Mouse (Mus musculus): ENCODE data around the gene Exoc7.

Exoc7 gene

DNA sequence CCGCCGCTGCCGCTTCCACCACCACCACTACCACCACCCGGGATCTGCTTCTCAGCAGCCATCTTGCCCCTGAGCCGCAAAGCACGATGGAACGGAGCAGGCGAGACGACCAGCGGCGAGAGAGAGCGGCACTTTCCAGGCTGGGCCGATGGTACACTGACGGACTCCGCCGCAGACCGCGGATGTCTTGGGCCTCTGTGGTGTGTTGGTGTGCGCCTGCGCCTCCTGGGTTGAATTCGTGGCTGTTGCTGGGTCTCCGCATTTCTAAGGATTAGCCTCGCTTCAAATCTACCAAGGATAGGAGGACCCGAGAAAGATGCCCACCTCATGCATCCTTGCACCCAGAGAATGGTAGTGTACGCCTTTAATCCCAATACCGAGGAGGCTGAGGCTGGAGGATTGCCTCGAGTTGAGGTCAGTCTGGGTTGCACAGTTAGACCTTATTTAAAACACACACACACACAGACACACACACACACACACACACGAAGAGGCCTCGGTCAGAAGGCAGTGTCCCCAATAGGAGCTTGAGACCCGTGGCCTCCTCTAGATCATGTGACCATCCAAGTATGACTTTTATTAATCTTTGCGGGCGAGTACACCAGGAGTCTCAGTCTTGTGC, 32.9 kb downstream of the Exoc7 start, which contains the start of gene Srp68:
TSS of gene Srp68 (minus strand) at position 173 of the 622 bp plus-strand sequence.
- peak; percentile 99 for DNase-seq

DNA sequence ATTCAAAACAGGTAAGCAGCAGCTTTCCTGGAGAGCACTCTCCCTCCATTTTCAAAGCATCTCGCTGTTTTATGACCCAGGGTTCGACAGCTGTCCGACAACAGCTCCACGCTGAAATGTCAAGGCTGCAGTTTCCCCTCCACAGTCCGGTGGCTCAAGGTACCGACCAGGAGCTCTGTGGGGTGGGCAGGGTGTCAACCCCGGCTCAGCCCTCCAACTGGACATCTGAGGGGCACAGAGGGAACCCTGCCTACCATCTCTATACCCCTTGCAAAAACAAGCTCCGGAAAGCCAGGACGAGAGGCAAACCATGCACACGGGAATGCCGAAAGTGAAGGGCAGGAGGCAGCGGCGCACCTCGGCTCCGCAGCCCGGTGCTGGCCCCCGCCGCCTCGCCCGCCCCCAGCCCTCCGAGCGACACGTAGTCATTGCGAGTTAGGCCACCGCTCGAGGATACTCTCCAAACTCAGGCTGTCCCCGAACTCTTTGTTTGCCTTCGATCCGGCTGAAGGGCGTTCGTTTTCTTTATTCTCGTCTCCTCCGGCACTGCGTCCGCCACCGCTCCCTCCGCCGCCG, 33.5 kb downstream of the Exoc7 start:
- no peak for DNase-seq

DNA sequence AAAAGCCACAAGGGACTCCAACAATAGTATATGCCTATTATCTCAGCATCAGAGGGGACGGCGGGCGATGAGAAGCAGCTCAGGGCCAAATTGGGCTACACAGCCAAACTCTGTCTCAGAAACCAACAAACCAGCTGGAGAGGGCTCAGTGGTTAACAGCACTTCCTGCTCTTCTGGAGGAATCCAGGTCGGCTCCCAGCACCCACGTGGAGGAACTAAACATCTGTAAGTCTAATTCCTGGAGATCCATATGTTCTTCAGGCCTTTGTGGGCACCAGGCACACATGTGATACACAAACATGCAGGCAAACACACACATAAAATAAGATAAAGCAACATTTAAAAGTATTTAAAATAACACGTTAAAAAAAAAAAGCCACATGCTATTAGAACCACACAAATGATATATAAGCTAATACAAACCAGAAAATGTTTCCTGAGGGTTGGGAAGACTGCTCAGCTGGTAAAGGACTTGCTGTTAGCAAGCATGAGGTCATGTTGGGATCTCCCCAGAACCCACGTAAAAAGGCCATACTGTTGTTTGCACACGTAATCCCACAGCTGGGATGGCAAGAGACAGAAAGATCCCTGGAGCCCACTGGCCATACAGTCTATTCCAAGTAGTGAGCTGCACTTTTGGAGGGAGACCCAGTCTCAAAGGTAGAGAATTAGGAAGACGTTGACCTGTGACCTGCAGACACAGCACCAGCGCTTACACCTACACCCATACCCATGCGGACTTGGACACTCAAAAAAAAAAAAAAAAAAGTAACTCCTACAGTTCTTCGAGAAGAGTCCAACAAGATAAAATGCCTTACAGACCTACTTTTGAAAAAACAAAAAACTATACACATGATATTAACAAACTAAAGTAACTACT, 34.2 kb downstream of the Exoc7 start:
- no peak for DNase-seq

DNA sequence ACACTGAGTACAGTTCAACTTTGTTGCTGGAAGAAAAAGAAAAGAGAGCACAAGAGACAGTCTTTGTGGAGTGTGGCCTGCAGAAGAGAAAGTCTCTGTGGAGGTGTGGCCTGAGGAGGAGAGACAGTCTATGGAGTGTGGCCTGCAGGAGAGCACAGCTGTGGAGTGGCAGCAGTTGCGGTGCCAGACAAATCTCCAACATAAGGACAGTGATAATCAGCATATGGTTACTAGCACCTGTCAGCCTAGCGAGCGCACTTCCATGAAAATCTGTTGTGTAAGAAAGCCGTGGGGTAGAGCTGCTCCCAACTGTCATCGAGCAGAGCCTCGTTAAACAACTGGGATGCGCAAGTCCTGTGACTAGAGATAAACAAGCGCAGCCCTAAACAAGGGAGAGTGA, 37.5 kb downstream of the Exoc7 start:
- no peak for DNase-seq

DNA sequence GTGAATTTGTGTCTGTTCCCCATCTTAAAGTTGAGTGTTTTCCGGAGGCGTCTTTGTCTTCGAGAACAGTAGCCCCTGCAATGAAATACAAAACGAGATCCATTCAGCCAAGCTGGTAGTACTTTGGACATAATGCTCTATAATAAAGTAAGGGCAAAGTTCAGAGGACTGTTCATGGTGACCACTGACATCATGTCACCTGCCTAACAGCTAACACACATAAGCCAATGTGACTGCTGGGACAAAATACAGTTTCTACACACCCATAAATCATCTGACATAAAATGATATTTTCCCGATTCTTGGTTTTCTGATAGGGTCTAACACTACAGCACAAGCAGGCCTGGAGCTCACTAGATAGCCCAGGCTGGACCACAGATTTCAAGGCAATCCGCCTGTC, 38.7 kb downstream of the Exoc7 start:
- DNase-seq, result no peak

DNA sequence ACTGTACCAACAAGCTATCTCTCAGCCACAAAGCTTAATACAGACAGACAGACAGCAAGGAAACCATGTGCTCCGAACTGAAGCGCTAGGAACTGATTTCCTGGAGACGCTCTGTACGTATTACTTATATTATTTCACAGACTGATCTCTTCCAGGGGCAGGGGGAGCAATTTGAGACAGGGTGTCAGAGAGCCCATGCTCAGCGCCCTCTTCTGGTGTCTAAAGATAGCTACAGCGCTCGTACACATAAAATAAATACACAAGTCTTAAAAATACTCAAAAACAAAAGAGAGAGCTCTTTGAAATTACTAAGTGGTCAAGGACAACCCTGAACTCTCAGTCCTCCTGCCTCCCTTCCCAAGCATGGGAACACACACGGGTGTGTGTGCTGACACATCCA, 39.4 kb downstream of the Exoc7 start:
- DNase-seq, result no peak

DNA sequence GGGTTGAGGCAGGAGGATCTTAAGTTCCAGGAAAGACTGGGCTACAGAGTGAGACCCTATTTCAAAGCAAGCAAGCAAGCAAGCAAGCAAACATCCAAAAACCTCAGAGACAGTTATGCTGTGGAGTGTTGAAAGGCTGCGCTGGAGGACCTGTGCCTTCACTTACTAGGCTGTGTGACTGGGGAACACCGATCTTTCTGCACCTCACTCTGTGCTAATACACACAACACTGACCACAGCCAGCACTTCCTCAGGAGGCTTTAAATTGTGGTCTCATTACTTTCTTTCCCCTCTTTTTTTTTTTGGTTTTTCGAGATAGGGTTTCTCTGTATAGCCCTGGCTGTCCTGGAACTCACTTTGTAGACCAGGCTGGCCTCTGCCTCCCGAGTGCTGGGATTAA, 41.2 kb downstream of the Exoc7 start:
- no peak for DNase-seq

DNA sequence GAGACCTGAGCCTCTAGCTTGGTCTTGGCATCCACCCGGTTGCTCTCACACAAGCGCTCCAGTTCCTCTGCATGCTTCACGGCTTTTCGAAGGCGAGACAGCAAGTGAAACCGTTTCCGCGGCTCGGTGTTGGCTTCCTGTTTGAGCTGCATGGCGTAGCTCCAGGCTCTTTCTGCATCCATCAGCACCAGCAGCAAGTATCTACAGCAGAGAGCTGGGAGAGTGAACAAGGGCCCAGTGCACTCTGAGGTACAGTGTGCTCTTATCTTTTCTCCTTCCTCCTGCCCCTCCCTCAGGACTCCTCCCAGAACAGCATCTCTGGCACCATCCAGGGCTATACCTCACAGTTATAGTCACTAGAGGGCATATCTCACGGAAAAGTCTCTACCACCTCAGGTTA, 41.7 kb downstream of the Exoc7 start:
- DNase-seq, result no peak

DNA sequence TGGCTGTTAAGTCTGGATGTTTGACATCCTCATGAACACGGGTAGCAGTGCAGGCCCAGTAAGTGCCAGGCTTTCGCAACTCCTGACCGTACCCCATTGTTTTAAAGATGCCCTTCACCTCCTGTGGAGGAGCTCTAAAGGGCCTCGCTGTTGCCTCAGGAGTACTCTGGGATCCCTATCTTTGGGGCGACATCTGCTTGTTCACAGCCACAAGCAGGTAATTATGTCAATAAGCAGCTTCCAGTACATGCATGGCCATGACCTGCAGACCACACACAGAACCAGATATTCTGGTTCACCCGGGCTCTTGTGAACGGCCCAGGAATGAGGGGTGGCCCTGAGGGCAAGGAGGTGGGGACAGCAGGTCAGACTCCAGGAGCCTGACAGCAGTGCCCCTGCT, 46.8 kb downstream of the Exoc7 start:
- no peak for DNase-seq

DNA sequence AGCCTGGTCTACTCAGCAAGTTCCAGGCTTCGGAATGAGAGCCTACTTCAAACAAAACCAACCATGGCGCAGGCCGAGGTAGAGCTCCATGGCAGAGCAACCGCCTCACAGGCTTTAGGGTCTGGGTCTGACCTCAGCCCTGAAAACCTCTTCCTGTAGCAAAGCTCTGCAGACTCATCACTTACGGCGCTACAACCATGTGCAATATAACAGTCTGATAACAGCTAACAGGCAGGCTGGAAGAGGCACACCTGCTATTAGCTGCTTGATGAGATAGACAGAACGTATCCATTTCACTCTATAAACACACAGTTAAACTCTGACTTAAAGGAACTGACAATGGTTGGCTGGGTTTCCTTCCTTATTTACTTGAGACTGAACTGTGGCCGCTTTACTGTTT, 47.6 kb downstream of the Exoc7 start:
- DNase-seq, result no peak

DNA sequence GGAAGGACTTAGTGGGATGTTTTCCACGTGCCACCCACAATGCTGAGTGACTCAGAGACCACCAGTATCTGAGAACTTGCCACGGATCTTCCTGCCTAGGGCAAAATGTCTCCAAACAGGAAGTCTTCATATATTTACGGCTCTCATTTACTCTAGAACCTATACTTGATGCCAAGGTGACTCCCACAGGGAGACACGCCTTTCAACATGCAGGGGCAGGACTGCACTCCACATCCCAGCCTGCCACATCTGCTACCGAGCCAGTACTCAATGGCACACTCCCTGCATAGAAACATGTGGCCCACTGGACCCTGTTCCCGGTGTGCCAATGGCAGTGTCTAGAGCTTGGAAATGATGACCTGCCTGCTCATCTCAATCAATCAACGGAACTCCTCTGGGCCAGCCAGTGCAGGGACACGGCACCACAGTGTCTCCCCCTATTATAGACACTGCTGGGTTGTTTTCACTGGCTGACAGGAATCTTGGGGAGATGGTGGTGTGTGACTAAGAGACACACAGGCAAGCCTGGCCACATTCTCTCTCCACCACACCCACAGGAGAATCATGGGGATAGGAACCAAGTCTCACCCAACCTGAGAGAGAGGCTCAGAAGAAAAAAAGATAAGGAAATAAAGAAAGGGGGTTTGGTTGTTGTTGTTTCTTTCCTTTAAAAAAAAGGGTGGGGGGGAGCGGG, 50.9 kb downstream of the Exoc7 start:
- no peak for DNase-seq

DNA sequence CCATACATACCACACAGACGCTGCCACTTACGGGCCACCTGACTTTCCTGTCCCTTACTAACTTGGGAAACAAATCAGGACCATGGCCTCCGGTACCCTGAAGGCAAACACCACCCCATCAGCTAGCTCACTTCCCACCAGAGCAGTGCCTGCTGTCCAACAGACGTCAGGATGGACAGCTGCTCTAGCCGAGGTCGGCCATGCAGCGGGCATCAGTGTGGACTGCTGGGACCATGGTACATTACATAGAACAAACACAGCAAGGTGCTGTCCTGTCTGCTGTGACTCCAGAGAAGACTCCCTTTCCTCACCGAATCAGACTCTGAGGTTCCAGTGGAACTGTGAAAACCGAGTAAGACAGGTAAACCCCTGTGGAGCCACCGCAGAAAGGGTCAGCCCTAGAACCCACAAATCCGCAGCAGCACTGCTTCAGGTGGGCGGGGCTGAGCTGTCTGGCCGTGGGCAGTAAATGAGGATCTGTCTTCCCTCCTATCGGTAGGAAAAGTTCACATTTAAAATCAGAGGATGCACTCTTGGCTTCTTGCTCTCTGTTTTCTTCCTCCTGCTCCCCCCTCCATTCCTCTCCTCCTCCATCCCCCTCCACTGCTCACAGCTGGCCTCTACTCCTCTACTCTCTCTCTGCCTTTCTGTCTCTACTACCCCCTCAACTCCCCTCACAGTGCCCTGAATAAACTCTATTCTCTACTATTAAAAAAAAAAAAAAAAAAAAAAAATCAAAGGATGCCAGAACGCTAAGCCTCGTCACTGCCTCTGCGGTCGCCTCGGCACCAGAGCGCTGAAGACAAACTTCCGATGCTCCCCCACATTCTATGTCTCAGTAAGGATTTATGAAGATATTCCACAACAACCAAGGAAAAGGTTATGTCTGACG, 51.7 kb downstream of the Exoc7 start:
- no peak for DNase-seq

DNA sequence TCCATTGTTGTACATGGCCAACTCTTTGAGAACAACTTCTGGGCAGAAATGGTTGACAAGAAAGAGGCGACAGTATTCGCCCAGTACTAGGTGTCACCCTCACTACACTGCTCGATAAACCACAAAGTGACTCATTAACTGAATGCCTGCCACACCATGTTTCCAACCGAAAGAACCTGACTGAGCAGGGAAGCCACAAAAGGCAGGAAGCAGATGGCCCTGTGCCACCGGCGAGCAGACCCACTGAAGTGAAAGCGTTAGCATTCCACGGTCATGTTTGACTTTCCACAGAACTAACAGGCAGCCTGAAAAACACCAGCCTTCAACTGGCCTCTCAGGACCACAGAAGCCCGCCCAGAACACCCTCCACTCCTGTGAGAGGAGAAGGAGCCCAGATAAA, 52.4 kb downstream of the Exoc7 start:
- no peak for DNase-seq

DNA sequence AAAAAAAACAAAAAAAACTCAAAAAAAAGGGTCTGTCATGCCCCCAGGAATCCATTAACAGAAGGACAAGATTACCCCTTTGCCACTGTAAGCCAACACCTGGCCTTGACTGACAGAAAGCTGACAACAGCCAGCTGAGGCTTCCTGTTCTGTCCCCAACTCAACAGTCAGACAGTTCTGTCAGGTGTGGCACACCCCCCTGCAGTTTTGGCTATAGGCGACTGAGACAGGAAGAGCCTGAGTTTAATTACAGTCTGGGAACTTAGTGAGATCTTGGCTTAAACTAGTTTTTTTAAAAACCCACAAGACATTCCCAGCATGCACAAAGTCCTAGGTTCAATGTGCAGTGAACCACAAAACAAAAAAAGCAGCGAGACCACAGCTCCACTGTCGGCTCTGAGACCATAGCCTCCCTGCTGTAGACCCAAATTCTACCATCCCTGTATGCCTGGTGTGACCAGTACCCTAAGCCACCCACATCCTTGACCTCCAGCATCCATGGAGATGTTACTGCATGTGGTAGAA, 53.9 kb downstream of the Exoc7 start:
- DNase-seq, result no peak

DNA sequence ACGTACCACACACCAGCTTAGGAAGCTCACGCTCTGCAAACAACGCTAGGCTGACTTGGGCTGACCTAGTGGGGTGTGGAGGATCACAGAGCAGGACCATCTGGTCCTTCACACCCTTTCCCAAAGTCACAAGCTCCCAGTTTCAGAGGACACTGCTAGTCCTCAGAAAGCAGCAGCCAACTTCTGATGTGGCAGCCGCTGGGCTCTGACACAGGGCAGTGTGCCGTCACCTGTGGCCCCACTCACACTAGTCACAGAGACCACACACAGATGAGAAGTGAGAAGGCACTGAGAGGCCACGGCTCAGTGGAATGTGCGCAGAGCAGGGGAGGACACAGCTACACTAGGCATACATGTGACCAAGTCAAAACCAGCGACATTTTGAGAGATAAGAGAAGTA, 56.1 kb downstream of the Exoc7 start:
- no peak for DNase-seq

DNA sequence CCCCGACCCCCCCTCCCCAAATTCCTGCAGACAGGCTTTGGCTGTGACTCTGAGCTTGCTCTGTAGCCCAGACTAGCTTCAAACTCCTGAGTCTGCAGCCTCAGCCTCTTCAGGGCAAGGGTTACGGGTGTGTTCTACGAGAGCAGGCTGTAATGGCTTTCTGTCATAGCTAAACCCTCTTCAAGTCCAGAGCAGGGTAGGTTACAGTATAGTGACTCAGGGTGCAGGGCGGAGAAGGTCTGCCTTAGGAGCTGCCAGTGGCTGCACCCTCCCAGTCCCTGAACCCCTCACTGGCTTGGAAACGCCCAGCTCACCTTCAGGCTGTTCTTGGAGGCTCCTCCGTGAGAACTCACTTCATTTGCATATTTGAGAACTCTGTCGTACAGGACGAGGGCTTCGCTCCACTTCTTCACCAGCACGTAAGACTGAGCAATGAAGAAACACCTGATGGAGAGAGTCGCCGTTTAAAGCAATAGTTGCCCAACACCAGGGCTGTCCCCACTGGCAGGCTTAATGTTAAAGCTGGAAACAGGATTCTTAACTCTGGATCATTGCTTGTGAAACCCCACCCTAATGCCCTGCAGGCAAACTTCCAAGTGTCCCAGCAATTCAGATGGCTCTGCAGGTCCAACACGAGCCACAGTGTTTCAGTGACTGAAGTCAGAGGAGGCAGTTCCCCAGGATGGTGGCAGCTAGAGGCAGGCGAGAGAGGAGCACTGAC, 59.4 kb downstream of the Exoc7 start:
- no peak for DNase-seq

DNA sequence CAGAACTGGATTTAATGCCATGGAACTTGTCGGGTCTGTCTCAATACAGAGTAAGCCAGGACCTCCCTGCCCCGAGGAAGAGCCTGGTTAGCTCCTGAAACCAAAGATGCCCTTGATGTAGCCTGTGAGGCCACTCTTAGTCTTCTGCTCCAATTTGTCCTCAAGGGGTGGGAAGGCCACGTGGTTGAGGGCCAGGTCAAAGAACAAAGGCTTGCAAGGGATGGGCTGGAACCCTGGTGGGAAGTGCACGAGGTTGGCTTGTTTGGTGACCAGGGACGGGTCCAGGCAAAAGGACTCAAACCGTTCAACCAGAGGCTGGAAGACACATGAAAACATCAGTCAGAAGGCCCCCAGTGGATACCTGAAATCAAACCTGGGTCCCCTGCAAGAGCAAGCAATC, 61.4 kb downstream of the Exoc7 start:
- no peak for DNase-seq

DNA sequence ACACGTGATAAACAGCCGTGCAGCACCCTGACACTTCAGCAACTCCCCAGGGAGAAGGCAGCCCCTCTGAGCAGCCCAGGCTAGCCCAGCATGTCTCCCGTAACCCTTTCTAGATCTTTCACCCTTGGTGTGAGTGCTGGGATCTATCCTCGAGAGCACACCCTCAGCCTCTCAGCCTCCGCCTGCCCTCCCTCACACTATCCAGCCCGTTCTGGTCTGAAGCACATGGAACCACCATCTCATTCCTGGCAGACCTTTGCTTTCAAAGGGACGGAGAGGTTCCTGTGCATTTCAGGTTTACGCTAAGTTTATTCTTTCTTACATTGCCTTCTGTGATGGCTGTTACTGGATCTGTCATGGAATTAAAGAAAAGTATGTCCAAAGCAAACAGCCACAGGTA, 62.5 kb downstream of the Exoc7 start:
- no peak for DNase-seq

DNA sequence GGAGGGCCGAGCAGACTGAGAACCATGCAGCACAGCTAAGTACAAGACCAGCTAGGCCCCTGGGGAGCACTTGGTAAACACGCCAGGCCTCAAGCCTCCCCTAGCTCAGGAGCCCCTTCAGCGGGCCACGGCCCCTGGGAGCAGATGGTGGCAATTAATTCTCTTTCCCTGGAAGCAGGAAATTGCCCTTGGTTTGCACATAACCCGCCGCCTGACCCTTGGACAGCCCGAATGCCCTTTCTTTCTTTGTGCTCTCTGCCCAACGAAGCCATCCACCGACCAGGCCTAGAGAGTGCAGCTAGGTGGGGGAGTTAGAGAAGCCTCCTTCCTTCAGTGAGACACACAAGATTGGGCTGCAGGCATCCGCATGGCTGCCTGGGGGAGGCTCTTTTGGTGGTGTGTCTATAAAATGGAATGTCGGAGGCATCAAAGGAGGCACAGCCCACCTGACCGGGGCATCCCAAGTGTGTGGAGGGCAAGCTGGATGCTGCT, 65.2 kb downstream of the Exoc7 start:
- DNase-seq, result no peak

DNA sequence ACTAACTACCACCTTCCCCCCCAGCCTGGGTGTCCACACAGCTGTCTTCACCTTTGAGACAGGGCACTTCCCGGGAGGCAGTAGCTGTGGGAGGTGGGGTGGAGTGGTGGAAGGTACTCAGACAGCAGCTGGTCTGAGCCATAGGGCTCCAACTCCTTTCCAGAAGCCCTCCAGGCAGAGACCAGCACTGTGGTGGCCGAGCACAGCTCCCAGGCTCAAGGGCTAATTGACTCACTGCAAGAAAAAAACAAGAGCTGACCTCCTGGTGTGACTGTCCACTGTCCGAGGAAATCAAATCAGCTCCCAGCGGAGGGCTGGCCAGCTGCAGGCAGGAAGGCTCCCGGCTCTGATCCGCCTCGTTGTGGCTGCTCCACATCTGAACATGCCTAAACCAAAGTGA, 67.2 kb downstream of the Exoc7 start:
- no peak for DNase-seq
